Mouse (Mus musculus) neural tube, embryonic 15.5 days (tissue): ENCODE data around the gene Iqcd. TPM values are rescaled to one million over a fixed set of nuclear protein-coding genes. Genes with fewer than 3 reads are reported as not detected.

Experiments
- ATAC-seq: fragments of 200-750 bp; cut with Nextera tagmentation; 2 replicates; pipeline ENCODE4 v1.8.0; 2017; ENCODE audit warnings: mild to moderate bottlenecking, moderate TSS enrichment, moderate library complexity; ENCODE audit not compliant: low FRiP score
- H3K27ac ChIP-seq: fragments of 300-500 bp; sonication (generic); replicated peaks from 2 replicates; pipeline ENCODE4 v1.5.1; 2015; ENCODE audit warnings: mild to moderate bottlenecking, inconsistent platforms
- H3K27me3 ChIP-seq: fragments of 300-500 bp; sonication (generic); replicated peaks from 2 replicates; pipeline ENCODE4 v1.6.1; 2015; ENCODE audit warnings: inconsistent platforms
- H3K36me3 ChIP-seq: fragments of 300-500 bp; sonication (generic); 2 replicates; pipeline ENCODE4 v1.6.1; 2015; ENCODE audit warnings: inconsistent platforms
- H3K4me1 ChIP-seq: fragments of 300-500 bp; sonication (generic); 2 replicates; pipeline ENCODE4 v1.6.1; 2015; ENCODE audit warnings: inconsistent platforms
- H3K4me2 ChIP-seq: fragments of 300-500 bp; sonication (generic); 2 replicates; pipeline ENCODE4 v1.6.1; 2015; ENCODE audit warnings: inconsistent platforms, mild to moderate bottlenecking, moderate library complexity
- H3K4me3 ChIP-seq: fragments of 300-500 bp; sonication (generic); replicated peaks from 2 replicates; pipeline ENCODE4 v1.5.1; 2015; ENCODE audit warnings: mild to moderate bottlenecking, inconsistent platforms
- H3K9ac ChIP-seq: fragments of 300-500 bp; sonication (generic); replicated peaks from 2 replicates; pipeline ENCODE4 v1.6.1; 2015; ENCODE audit warnings: mild to moderate bottlenecking, inconsistent platforms
- H3K9me3 ChIP-seq: fragments of 300-500 bp; sonication (generic); replicated peaks from 2 replicates; pipeline ENCODE4 v1.6.1; 2016; ENCODE audit warnings: inconsistent platforms
- WGBS: fragments of 180-500 bp; shearing (Covaris S2); methylation state at CpG from one replicate; pipeline ENCODE4 v1.1.7; 2015; ENCODE audit warnings: mixed read lengths; 5-methylcytosine and 5-hydroxymethylcytosine counted together
- polyA plus RNA-seq: library from polyadenylated mRNA; unstranded; fragments of >200 nt; fragmentation: Nextera tagmentation; extraction: Ambion mirVana; gene quantifications from 2 replicates; pipeline ENCODE4 v1.2.1, GENCODE M21; 2015

The Iqcd gene
- polyA plus RNA-seq, 1 experiment from 2014 or later, result 1.5 TPM

- no peak overlapping the region for H3K4me2 ChIP-seq
- H3K4me3 ChIP-seq, result no peak overlapping the region
- H3K9me3 ChIP-seq, result no peaks in the 10 kb centered on the region
- no peak for ATAC-seq
- H3K36me3 ChIP-seq, result no peaks in the 10 kb centered on the region
- H3K27ac ChIP-seq, result no peak overlapping the region
- peaks cover 31% of the 10 kb centered on the region for H3K27me3 ChIP-seq
- WGBS, result 90% methylated on average over 2 of the region's 2 CpGs
- peaks cover 7% of the 10 kb centered on the region for H3K4me1 ChIP-seq
- H3K9ac ChIP-seq, result no peak overlapping the region
These were observed 65.1 kb downstream of the Iqcd start for GRCm38 (mm10) chr5:120653873-120654272.

GRCm38 (mm10) chr5:120656281-120656751 lies 67.5 kb downstream of the Iqcd start:
- no peak overlapping the region for H3K27ac ChIP-seq
- H3K9ac ChIP-seq, result no peak overlapping the region
- WGBS, result 81% methylated on average over 12 of the region's 12 CpGs
- H3K27me3 ChIP-seq, result 0 out of 2 replicates have a peak, but pooled peaks cover 8% of the 10 kb centered on the region
- peaks cover 6% of the 10 kb centered on the region for H3K4me1 ChIP-seq
- no peak overlapping the region for H3K4me3 ChIP-seq
- no peaks in the 10 kb centered on the region for H3K36me3 ChIP-seq
- no peak overlapping the region for H3K4me2 ChIP-seq
- no peaks in the 10 kb centered on the region for H3K9me3 ChIP-seq
- no peak for ATAC-seq

Other genes starting within 250 kb of the Iqcd start
- 18.7 and 22.4 TPM in 2 replicates for gene Lhx5, start 157.3 kb upstream of the Iqcd start, polyA plus RNA-seq
- 7.9 TPM in 2 replicates for gene Sdsl, start 116.2 kb upstream of the Iqcd start, polyA plus RNA-seq
- gene Sds, start 112.5 kb upstream of the Iqcd start, polyA plus RNA-seq, result not detected in 2 replicates
- 41.8 and 41.9 TPM in 2 replicates for gene Plbd2, start 85.4 kb upstream of the Iqcd start, polyA plus RNA-seq
- 2.8 and 4.4 TPM in 2 replicates for gene Slc8b1, start 77.8 kb upstream of the Iqcd start, polyA plus RNA-seq
- gene Tpcn1, start 343 bp upstream of the Iqcd start, polyA plus RNA-seq, result 20.9 and 21.7 TPM in 2 replicates
- 29.4 and 34.0 TPM in 2 replicates for gene Rita1, start 23.6 kb downstream of the Iqcd start, polyA plus RNA-seq
- 35.7 and 42.0 TPM in 2 replicates for gene Ddx54, start 23.7 kb downstream of the Iqcd start, polyA plus RNA-seq
- 0.33 and 0.80 TPM in 2 replicates for gene Cfap73, start 45.2 kb downstream of the Iqcd start, polyA plus RNA-seq
- gene Rasal1, start 59.8 kb downstream of the Iqcd start, polyA plus RNA-seq, result 0.24 and 0.93 TPM in 2 replicates
- gene Dtx1, start 122.9 kb downstream of the Iqcd start, polyA plus RNA-seq, result 59.9 and 61.1 TPM in 2 replicates
- gene Oas2, start 160.8 kb downstream of the Iqcd start, polyA plus RNA-seq, result 0.20 and 0.46 TPM in 2 replicates
- 0.60 and 0.87 TPM in 2 replicates for gene Oas3, start 188.6 kb downstream of the Iqcd start, polyA plus RNA-seq
- gene Oas1e, start 206.5 kb downstream of the Iqcd start, polyA plus RNA-seq, result 0.18 and 0.31 TPM in 2 replicates
- gene Oas1c, start 223.5 kb downstream of the Iqcd start, polyA plus RNA-seq, result 0.55 and 0.65 TPM in 2 replicates